ENCODE assay signal across 14 mouse cellular contexts in genomic region chr13:24251236-24251635, GRCm38 (mm10). TPM values are rescaled to one million over a fixed set of nuclear protein-coding genes. Genes with fewer than 3 reads are reported as not detected.
DNase-seq lines count a peak whose midpoint lies in the region.
"Had no signal": no experiment of that assay in that cellular context is flagged by ENCODE, and none has a peak within 500 bp of the region (broad histone marks: within the 10 kb centered on the region; RNA-seq: fewer than 3 reads in every experiment).

No protein-coding gene starts in this region.

- DNase-seq in adrenal gland, adult 2 months = peak; percentile 65
- no peak for DNase-seq in adrenal gland, postnatal 25 days
- DNase-seq in adrenal gland, postnatal 36 days = peak; percentile 37 to 39
- DNase-seq in adrenal gland, postnatal 10 days = no peak
- peak; percentile 10 for DNase-seq in ES-CJ7 (ENCODE audit: low read depth, low spot score)
- DNase-seq in R1 (ENCODE audit: low read depth, low spot score) = peak; percentile 22
- DNase-seq in left cerebral cortex, adult 18-20 months (ENCODE audit: low spot score in 2 of 2) = no peak
- DNase-seq: cerebellum, adult 11 months; cerebellum, adult 18-20 months; cerebellum, adult 8-10 months; cerebellum, adult 9-11 months; cerebellum, postnatal 14 days; cerebellum, postnatal 36 days; embryo, embryonic 11 days had no signal

RNA-seq across cellular contexts. Expression of gene Carmil1, which starts 29.4 kb away (rescaled TPM):
- 10 to 100 TPM; 52.7 to 61.4 TPM for total RNA-seq in adrenal gland, adult 2 months (2021)
- 3.8 and 5.7 TPM in 2 replicates for polyA plus RNA-seq in adrenal gland, adult 2 months (2012; rRNA removed)
- total RNA-seq in adrenal gland, postnatal 25 days (2021) = 83.9 and 84.5 TPM in 2 replicates
- 10 to 100 TPM; 52.0 to 60.9 TPM for total RNA-seq in adrenal gland, postnatal 36 days (2021)
- 10 to 100 TPM; 29.1 to 31.0 TPM for total RNA-seq in adrenal gland, postnatal 10 days (2021)
- 10 to 100 TPM; 29.1 to 29.2 TPM for total RNA-seq in left cerebral cortex, adult 18-20 months (2021)

Comparison
In these comparisons a context has a peak if more than half of its experiments do, and no peak if none do; other contexts are left out.
1. DNase-seq: peak in adrenal gland, adult 2 months (single experiment), adrenal gland, postnatal 36 days (2 of 2), ES-CJ7 (single experiment) and R1 (single experiment); none in adrenal gland, postnatal 25 days (single experiment), adrenal gland, postnatal 10 days (single experiment) and left cerebral cortex, adult 18-20 months (0 of 2).